In the genomic region with DNA sequence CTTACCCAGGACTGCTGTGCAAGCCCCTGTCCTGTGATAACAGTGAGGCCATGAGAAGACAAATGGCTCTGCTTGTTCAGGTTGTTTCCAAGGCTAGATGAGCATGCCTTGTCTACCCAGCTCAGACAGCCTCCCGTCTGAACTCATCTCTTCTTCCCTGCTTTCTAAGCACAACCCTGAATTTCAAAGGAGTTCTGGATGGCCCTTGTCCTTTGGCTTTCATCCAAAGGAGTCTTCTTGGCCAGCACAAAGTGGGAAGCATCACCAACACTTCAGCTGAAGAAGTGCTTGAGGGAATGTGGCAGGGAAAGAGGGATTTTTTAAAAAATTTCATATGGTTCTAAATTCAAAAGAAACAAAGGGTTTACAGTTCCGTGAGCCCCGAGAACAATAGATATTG, we compare ENCODE assay signal across 23 mouse cellular contexts. TPM values are rescaled to one million over a fixed set of nuclear protein-coding genes. Genes with fewer than 3 reads are reported as not detected.
"Had no signal": no experiment of that assay in that cellular context is flagged by ENCODE, and none has a peak within 500 bp of the region (broad histone marks: within the 10 kb centered on the region; RNA-seq: fewer than 3 reads in every experiment).

No protein-coding gene starts in this region.

- H3K9ac ChIP-seq: kidney, embryonic 15.5 days; limb, embryonic 12.5 days; limb, embryonic 15.5 days; liver, embryonic 14.5 days; midbrain, embryonic 12.5 days; midbrain, embryonic 15.5 days; neural tube, embryonic 12.5 days; neural tube, embryonic 15.5 days had no signal

- H3K36me3 ChIP-seq: kidney, embryonic 15.5 days; limb, embryonic 12.5 days; limb, embryonic 15.5 days; midbrain, embryonic 12.5 days; midbrain, embryonic 15.5 days; neural tube, embryonic 12.5 days; neural tube, embryonic 15.5 days had no signal

- DNase-seq: kidney, adult 8-10 months; kidney, postnatal 10 days; kidney, postnatal 36 days; left cerebral cortex, postnatal 4 days; right cerebral cortex, adult 18-20 months; right cerebral cortex, postnatal 14 days; right cerebral cortex, postnatal 4 days; thymus, adult 2 months; thymus, postnatal 14 days had no signal

- H3K4me2 ChIP-seq: kidney, embryonic 15.5 days; limb, embryonic 12.5 days; limb, embryonic 15.5 days; liver, embryonic 11.5 days; midbrain, embryonic 12.5 days; midbrain, embryonic 15.5 days; neural tube, embryonic 12.5 days; neural tube, embryonic 15.5 days had no signal

- H3K4me3 ChIP-seq: kidney, embryonic 15.5 days; limb, embryonic 12.5 days; limb, embryonic 15.5 days; midbrain, embryonic 12.5 days; midbrain, embryonic 15.5 days; neural tube, embryonic 12.5 days; neural tube, embryonic 15.5 days had no signal

- H3K27ac ChIP-seq: hindbrain, postnatal 0 days; kidney, embryonic 15.5 days; limb, embryonic 12.5 days; limb, embryonic 15.5 days; liver, embryonic 14.5 days; macrophage; midbrain, embryonic 12.5 days; midbrain, embryonic 15.5 days; neural tube, embryonic 12.5 days; neural tube, embryonic 15.5 days; stomach, postnatal 0 days had no signal

- ATAC-seq: hindbrain, postnatal 0 days; inflammation-experienced regulatory T-cells, adult 6 months; intestine, embryonic 16.5 days; midbrain, embryonic 15.5 days had no signal

- H3K9me3 ChIP-seq: limb, embryonic 15.5 days; midbrain, embryonic 12.5 days; midbrain, embryonic 15.5 days; neural tube, embryonic 12.5 days; neural tube, embryonic 15.5 days had no signal

RNA-seq across cellular contexts. Expression of a gene that starts 3.8 kb away (rescaled TPM):
- polyA plus RNA-seq: inflammation-experienced regulatory T-cells, adult 6 months; macrophage had no signal
